Mouse (Mus musculus) thymus, adult 2 months (tissue): ENCODE data around the gene Stkld1. TPM values are rescaled to one million over a fixed set of nuclear protein-coding genes. Genes with fewer than 3 reads are reported as not detected.

Experiments used
- DNase-seq: peaks from one replicate; pipeline ENCODE4 v3.0.0; 2021
- H3K27ac ChIP-seq: fragments of 200-500 bp; 2 replicates; pipeline ENCODE4 v1.5.1; 2012; ENCODE audit warnings: low read length, control low read depth; ENCODE audit not compliant: control insufficient read depth, insufficient read depth
- H3K27me3 ChIP-seq: fragments of 200-500 bp; 2 replicates; pipeline ENCODE4 v1.6.1; 2012; ENCODE audit warnings: mild to moderate bottlenecking, low read length, moderate library complexity, mixed read lengths; ENCODE audit not compliant: control insufficient read depth, insufficient read depth
- H3K36me3 ChIP-seq: fragments of 200-500 bp; 2 replicates; pipeline ENCODE4 v1.6.1; 2012; ENCODE audit warnings: mild to moderate bottlenecking, low read length, moderate library complexity; ENCODE audit not compliant: control insufficient read depth, insufficient read depth
- H3K4me1 ChIP-seq: fragments of 200-500 bp; replicated peaks from 2 replicates; pipeline ENCODE4 v1.6.1; 2012; ENCODE audit warnings: low read length; ENCODE audit not compliant: control insufficient read depth, insufficient read depth
- H3K4me3 ChIP-seq: fragments of 200-500 bp; 2 replicates; pipeline ENCODE4 v1.5.1; 2012; ENCODE audit warnings: mild to moderate bottlenecking, low read length, control low read depth, moderate library complexity; ENCODE audit not compliant: control insufficient read depth, insufficient read depth
- CTCF ChIP-seq: fragments of 200-500 bp; IDR thresholded peaks from 2 replicates; pipeline ENCODE4 v1.5.1; 2012; ENCODE audit warnings: mild to moderate bottlenecking, control low read depth, low read length, moderate library complexity, borderline replicate concordance; ENCODE audit not compliant: control insufficient read depth, poor library complexity, insufficient read depth; ENCODE audit errors: extremely low read depth
- POLR2A ChIP-seq: fragments of 200-500 bp; IDR thresholded peaks from 2 replicates; pipeline ENCODE4 v1.6.1; 2012; ENCODE audit warnings: mild to moderate bottlenecking, low read length, control low read depth, moderate library complexity; ENCODE audit not compliant: control insufficient read depth, poor library complexity, insufficient read depth; ENCODE audit errors: extremely low read depth
- WGBS: fragments of 180-500 bp; shearing (Covaris S2); methylation state at CpG from one replicate; pipeline ENCODE4 v1.1.7; 2018; 5-methylcytosine and 5-hydroxymethylcytosine counted together
- polyA plus RNA-seq: library from polyadenylated mRNA; depleted of rRNA; stranded (reverse); fragments of >200 nt; gene quantifications from 2 replicates; pipeline ENCODE4 v1.2.3, GENCODE M21; 2012

The Stkld1 gene
- polyA plus RNA-seq, 1 experiment: 0.75 TPM

GRCm38 (mm10) chr2:26910124-26910993 lies 23.5 kb upstream of the Stkld1 start, which contains the start of the genes Med22 and Rpl7a:
Gene Med22, minus strand, starts transcription at chr2:26910677.
Gene Rpl7a, plus strand, starts transcription at chr2:26910764.
- H3K27me3 ChIP-seq: no peaks in the 10 kb centered on the region
- peaks cover 31% of the 10 kb centered on the region for H3K4me1 ChIP-seq

GRCm38 (mm10) chr2:26910994-26911765 lies 22.7 kb upstream of the Stkld1 start:
- WGBS: under 1% methylated on average over 37 of the region's 37 CpGs
- H3K27ac ChIP-seq: peak overlapping the region; percentile 13

More at GRCm38 (mm10) chr2:26910124-26910993, 23.5 kb upstream of the Stkld1 start, which contains the start of the genes Med22 and Rpl7a:
- Histone ChIP-seq H3K27ac (peak within 1 kb of the TSS; percentile 13), H3K36me3 (peaks cover 23% of the 10 kb centered on the region), H3K4me3 (peak within 1 kb of the TSS; percentile 84)
- TF ChIP-seq CTCF (0 out of 2 replicates have a peak, but pooled peaks have one; percentile 39), POLR2A (peak; percentile 94)
- peak; percentile 99 for DNase-seq
- under 1% methylated on average over 74 of the region's 74 CpGs for WGBS

GRCm38 (mm10) chr2:26912253-26912770 lies 21.5 kb upstream of the Stkld1 start:
- peaks cover 44% of the 10 kb centered on the region for H3K4me1 ChIP-seq
- no peak for TF ChIP-seq CTCF
- no peak for TF ChIP-seq POLR2A
- WGBS: 81% methylated on average over 5 of the region's 5 CpGs
- H3K36me3 ChIP-seq: peaks cover 23% of the 10 kb centered on the region
- H3K4me3 ChIP-seq: peak overlapping the region; percentile 84; the same call in 1 of the 2 replicates
- H3K27ac ChIP-seq: no peak overlapping the region
- no peak for DNase-seq
- H3K27me3 ChIP-seq: no peaks in the 10 kb centered on the region

More at GRCm38 (mm10) chr2:26910994-26911765, 22.7 kb upstream of the Stkld1 start:
- peaks cover 23% of the 10 kb centered on the region for H3K36me3 ChIP-seq
- no peak for DNase-seq
- H3K4me3 ChIP-seq: peak overlapping the region; percentile 84
- H3K27me3 ChIP-seq: no peaks in the 10 kb centered on the region
- H3K4me1 ChIP-seq: peaks cover 35% of the 10 kb centered on the region
- TF ChIP-seq POLR2A: no peak
- no peak for TF ChIP-seq CTCF

- WGBS: 98% methylated on average over 17 of the region's 17 CpGs
- no peak for DNase-seq
- peaks cover 23% of the 10 kb centered on the region for H3K36me3 ChIP-seq
- peaks cover 44% of the 10 kb centered on the region for H3K4me1 ChIP-seq
- TF ChIP-seq POLR2A (no peak), CTCF (no peak)
- H3K27me3 ChIP-seq: no peaks in the 10 kb centered on the region
- no peak overlapping the region for H3K27ac ChIP-seq
- no peak overlapping the region for H3K4me3 ChIP-seq
Observed at GRCm38 (mm10) chr2:26913416-26914147, 20.3 kb upstream of the Stkld1 start.

GRCm38 (mm10) chr2:26914148-26914941 lies 19.5 kb upstream of the Stkld1 start:
- H3K27ac ChIP-seq: no peak overlapping the region
- no peaks in the 10 kb centered on the region for H3K27me3 ChIP-seq
- peaks cover 39% of the 10 kb centered on the region for H3K4me1 ChIP-seq
- no peak for TF ChIP-seq POLR2A
- no peak for TF ChIP-seq CTCF
- 89% methylated on average over 8 of the region's 8 CpGs for WGBS
- DNase-seq: no peak
- no peak overlapping the region for H3K4me3 ChIP-seq
- H3K36me3 ChIP-seq: peaks cover 26% of the 10 kb centered on the region
